Mouse (Mus musculus) right cerebral cortex, postnatal 36 days (tissue): Measurements from ENCODE around the gene Tfcp2l1.
"Not testable (repeated sequence)": the region's sequence is repeated elsewhere in the genome, so short reads cannot be mapped to it uniquely, and the experiment has no call there.

ENCODE experiments used
- DNase-seq, 2 experiments: peaks; one replicate each; pipeline ENCODE4 v3.0.0; 2022; ENCODE audit warnings: low spot score in 2 of 2, mixed read lengths in 1 of 2

Gene Tfcp2l1

GRCm38 (mm10) chr1:118627781-118628464 lies at the start of gene Tfcp2l1:
Tfcp2l1 (plus strand) TSS chr1:118627945.
- DNase-seq: peak; percentile 10 to 36

GRCm38 (mm10) chr1:118580174-118580702 lies 47.5 kb upstream of the Tfcp2l1 start:
- no peak for DNase-seq

DNA sequence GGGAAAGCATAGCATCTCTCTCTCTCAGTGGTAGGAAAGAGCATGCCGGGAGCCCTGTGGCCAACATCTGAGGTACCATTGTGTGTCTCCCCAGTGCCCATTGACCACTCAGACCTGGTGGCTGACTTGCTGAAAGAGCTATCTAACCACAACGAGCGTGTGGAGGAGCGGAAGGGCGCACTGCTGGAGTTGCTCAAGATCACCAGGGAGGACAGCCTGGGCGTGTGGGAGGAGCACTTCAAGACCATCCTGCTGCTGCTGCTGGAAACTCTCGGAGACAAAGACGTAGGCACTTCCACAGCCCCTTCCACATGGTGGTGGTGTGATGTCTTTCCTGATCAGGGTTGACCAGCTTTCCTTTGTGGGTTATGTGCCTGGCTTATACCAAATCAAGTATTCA lies 46.6 kb upstream of the Tfcp2l1 start:
- DNase-seq: no peak

- no peak for DNase-seq
Measured at GRCm38 (mm10) chr1:118589721-118590120, 38.0 kb upstream of the Tfcp2l1 start.

- no peak for DNase-seq
Measured at GRCm38 (mm10) chr1:118592933-118593332, 34.8 kb upstream of the Tfcp2l1 start.

DNA sequence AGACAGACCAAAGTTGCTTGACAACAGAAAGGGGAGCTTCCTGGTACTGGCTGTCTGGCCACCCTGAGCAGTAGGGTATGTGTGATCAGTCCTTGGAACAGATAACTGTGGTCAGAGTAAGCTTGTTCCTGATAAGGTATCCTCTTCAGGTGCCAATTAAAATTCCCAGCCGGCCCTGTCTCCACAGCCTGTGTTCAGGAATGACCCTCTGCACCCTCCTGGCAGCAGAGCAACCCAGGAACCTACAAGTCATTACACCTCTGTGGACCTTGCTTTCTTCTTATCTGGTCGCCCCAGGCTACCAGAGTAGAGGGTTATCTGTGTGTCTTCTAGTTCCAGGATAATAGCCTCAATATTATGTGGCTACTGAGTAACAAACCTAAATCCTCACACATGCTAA lies 32.4 kb upstream of the Tfcp2l1 start:
- DNase-seq: no peak

GRCm38 (mm10) chr1:118597475-118598213 lies 30.1 kb upstream of the Tfcp2l1 start:
- no peak for DNase-seq

DNA sequence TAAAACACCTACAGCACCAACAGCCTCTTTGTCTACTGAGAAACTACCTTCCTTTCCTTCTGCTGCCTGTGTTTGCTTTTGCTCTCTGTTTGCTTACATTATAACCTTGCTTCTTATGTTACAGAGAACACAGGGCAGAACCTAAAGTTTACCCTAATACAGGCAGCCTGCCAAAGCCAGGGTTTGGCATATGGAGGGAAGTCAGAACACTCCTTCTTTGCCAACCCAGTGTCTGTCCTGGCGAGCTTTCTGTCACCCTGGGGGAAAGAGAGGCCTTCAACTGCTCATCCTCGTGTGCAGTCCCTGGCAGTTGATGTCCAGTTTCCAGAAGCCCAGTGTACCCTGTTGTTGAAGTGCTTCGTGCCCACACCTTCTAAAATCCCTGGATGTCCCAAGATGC lies 29.4 kb upstream of the Tfcp2l1 start:
- no peak for DNase-seq

- DNase-seq: no peak
Measured at GRCm38 (mm10) chr1:118613631-118614183, 14.0 kb upstream of the Tfcp2l1 start.

DNA sequence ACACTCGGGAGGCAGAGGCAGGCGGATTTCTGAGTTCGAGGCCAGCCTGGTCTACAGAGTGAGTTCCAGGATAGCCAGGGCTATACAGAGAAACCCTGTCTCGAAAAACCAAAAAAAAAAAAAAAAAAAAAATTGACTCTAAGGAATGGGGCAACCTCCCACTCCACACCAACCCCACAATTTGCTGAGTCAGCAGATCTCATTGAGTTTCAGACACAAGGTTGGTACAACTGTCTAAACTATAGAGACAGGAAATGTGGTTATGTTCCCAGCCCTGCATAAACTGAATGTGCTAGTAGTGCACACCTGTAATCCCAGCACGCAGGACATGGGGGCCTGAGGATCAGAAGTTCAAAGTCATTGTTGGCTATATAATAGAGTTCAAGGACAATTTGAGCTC lies 6.7 kb upstream of the Tfcp2l1 start:
- DNase-seq: not testable (repeated sequence)

DNA sequence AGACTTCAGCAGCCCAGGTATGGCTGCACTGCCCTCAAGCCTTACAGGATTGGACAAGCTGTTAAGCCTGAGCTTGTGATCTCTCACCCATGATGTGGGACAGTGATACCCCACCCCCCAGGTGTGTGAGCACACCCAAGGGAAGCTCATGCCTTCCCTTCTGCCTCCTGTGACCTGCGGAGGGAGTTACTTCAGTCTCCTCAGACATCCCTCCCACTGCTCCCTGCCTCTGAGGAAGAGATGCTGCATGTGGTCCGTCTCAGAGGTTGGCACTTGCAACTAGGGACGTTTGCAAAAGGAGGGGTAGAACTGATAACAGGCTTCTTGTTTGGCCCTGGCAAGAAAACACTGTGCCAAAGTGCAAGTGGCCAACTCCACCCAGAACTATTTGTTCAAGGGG lies 4.9 kb upstream of the Tfcp2l1 start:
- no peak for DNase-seq

- no peak for DNase-seq
Measured at GRCm38 (mm10) chr1:118625461-118625860, 2.3 kb upstream of the Tfcp2l1 start.

GRCm38 (mm10) chr1:118625921-118626320 lies 1.8 kb upstream of the Tfcp2l1 start:
- DNase-seq: no peak

DNA sequence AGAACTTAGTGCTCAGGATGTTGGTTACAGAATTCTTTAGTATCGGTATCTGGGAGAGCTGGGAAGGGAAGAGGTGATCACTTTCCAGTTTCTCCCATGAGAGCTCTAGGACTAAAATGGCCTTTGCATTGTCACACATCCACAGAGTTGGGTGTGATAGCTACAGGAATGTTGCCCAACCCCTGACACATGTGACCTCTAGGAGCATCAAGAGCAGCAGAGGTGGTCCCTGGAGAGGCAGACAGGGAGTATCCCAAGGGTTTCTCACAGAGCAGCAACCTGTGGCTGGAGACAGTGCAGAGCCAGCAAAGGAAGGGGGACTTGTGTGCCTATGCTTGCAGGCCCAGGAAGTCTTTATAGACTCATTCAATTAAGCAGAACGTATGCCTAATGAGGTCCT lies 1.3 kb upstream of the Tfcp2l1 start:
- DNase-seq: no peak

DNA sequence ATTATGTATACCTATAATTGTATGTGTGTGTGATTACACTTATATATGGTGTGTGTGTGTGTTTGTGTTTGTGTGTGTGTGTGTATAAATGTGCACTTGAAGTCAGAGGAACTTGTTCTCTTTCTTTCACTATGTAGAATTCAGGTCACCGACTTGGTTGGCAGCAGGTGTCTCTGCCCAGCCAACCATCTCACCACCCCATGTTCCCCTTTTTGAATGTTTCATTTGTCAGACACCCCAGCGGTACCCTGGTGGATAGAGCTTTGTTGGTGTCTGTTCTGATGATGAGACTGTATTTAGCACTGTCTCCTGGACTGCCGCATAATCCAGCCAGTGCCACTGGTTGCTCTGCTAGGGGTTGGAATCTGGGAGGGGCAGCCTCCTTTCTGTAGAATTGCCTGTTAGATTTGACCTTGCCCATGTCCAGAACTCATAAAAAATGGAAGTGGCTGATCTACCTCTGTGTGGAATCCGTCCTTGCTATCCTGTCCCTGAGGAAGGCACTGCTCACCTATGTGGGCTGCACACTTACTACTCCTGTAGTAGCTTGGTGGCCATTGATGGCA lies 5.8 kb downstream of the Tfcp2l1 start:
- DNase-seq: no peak

GRCm38 (mm10) chr1:118642296-118642999 lies 14.7 kb downstream of the Tfcp2l1 start:
- DNase-seq: no peak

DNA sequence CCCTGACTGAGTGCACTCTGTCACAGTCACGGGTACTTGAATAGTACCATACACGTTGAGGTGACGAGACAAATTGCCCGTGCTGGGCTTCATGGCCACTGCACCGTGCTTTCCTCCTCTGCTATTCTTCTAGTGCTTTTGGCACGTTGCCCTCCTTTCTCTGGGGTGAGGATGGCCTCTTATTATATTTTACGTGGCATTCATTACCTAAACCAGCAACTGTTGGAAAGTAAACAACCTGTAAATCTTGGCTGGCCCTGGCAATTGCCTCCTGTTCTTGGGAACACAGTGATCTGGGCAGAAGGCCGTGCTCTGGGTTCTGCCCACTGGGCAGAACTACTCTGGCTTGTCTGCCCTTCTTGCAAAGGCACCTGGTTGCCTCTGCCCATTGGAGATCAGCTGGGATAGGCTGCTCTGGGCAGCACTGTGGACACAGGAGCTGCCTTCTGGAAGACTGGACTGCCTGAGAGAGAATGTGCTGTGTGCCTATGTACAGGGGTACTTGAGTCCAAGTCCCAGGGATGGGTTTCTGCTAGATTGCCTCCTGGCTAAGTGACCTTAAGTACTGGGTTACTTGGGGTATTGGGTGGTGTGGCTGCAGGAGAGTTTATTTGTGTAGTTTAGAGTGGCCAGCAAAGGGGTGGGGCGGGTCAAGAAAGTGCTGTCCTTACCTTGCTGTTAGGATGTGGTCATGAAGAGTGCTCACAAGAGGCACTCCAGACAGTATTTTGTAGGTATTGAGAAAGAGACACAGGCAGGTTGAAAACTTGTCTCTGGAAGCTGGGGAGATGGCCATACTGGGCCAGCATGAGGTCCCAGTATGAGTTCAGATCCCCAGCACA lies 15.6 kb downstream of the Tfcp2l1 start:
- no peak for DNase-seq

DNA sequence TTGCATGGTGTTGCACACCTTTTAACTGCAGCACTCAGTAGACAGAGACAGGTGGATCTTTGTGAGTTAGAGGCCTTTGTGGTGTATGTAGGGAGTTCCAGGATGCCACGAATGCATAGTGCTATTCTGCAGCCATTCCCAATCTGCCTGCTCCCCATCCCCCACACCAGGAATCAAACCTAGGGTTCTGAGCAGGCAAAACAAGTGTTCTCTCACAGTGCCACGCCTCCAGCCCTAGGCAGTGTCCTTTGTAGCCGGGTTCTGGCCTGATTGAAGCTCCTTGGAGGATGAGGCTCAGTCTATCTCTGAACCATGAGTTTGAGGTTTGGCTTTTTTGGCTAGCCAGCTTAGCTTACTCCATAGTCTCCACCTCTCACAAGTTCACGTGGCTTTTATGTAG lies 18.0 kb downstream of the Tfcp2l1 start:
- DNase-seq: no peak

GRCm38 (mm10) chr1:118648015-118648414 lies 20.3 kb downstream of the Tfcp2l1 start:
- DNase-seq: no peak

- no peak for DNase-seq
Measured at GRCm38 (mm10) chr1:118649933-118650770, 22.4 kb downstream of the Tfcp2l1 start.
